15 mouse cellular contexts compared by ENCODE assay signal in the genomic region with DNA sequence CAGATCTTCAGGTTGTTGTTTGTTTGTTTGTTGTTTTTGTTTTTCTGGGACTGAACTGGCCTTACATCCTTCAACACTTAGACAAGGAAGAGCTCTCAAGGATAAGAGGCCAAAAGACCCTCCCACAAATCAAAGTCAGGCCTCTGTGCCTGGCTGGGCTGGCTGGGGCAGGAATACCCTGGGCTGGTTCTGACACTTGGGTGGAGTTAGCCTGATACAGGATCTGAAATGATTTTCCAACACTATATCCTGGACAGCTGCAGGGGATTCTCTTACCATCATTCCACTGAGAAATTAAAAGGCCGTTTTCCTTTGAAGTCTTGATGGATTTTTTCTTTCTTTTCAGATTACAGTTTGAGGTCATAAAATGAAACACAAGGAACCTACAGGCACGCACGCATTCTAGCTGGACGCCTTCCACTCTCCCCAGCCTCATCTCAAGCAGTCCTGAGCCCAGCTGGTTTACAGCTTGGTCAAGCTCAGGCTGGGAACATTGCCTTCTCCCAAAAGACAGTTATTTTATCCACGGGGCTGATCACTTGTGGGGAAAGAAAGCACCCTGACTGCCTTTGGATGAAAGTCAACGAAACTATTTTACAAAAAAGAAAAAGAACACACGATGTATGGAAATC.
A peak's percentile ranks its signal among the peaks of the same experiment; 100 is the strongest.
DNase-seq lines count a peak whose midpoint lies in the region; ATAC-seq and TF ChIP-seq lines count a peak whose summit lies in the region.
"Had no signal": no experiment of that assay in that cellular context is flagged by ENCODE, and none has a peak within 500 bp of the region (broad histone marks: within the 10 kb centered on the region; RNA-seq: fewer than 3 reads in every experiment).

No protein-coding gene starts in this region.

- no peak overlapping the region for H3K4me3 ChIP-seq in kidney, postnatal 0 days (replicated peaks; ENCODE audit: low read depth, low read length)
- no peak overlapping the region for H3K4me3 ChIP-seq in intestine, embryonic 15.5 days (replicated peaks)
- H3K4me3 ChIP-seq in stomach, embryonic 14.5 days (ENCODE audit: low read depth, low read length) = no peak overlapping the region
- H3K4me3 ChIP-seq: forebrain, embryonic 12.5 days; heart, embryonic 12.5 days; hindbrain, embryonic 12.5 days had no signal

- no peaks in the 10 kb centered on the region for H3K4me1 ChIP-seq in kidney, postnatal 0 days (replicated peaks; ENCODE audit: insufficient read depth, low read length)
- peaks cover 7% of the 10 kb centered on the region for H3K4me1 ChIP-seq in intestine, embryonic 15.5 days (replicated peaks)
- H3K4me1 ChIP-seq in stomach, embryonic 14.5 days (ENCODE audit: control insufficient read depth, insufficient read depth, low read length) = peaks cover 10% of the 10 kb centered on the region
- H3K4me1 ChIP-seq: forebrain, embryonic 12.5 days; hindbrain, embryonic 12.5 days had no signal

- 28% methylated on average over 7 of the region's 7 CpGs for WGBS in kidney, postnatal 0 days
- 44% methylated on average over 7 of the region's 7 CpGs for WGBS in intestine, embryonic 15.5 days
- WGBS in stomach, embryonic 14.5 days = 37% methylated on average over 7 of the region's 7 CpGs

- no peak overlapping the region for H3K9ac ChIP-seq in kidney, postnatal 0 days (ENCODE audit: low read depth, low read length)
- H3K9ac ChIP-seq in intestine, embryonic 15.5 days = no peak overlapping the region
- no peak overlapping the region for H3K9ac ChIP-seq in stomach, embryonic 14.5 days (replicated peaks; ENCODE audit: low read depth, low read length)
- H3K9ac ChIP-seq: forebrain, embryonic 12.5 days; heart, embryonic 12.5 days; hindbrain, embryonic 12.5 days had no signal

- H3K27ac ChIP-seq in kidney, postnatal 0 days = no peak overlapping the region
- peak overlapping the region; percentile 6; the same call in 1 of the 2 replicates for H3K27ac ChIP-seq in intestine, embryonic 15.5 days
- H3K27ac ChIP-seq in stomach, embryonic 14.5 days (ENCODE audit: low read length) = peak overlapping the region; percentile 17
- H3K27ac ChIP-seq: forebrain, embryonic 12.5 days; hindbrain, embryonic 12.5 days had no signal

- no peaks in the 10 kb centered on the region for H3K36me3 ChIP-seq in kidney, postnatal 0 days (ENCODE audit: insufficient read depth, low read length)
- H3K36me3 ChIP-seq in intestine, embryonic 15.5 days = no peaks in the 10 kb centered on the region
- H3K36me3 ChIP-seq in stomach, embryonic 14.5 days (ENCODE audit: control insufficient read depth, insufficient read depth, low read length) = no peaks in the 10 kb centered on the region
- H3K36me3 ChIP-seq: forebrain, embryonic 12.5 days; heart, embryonic 12.5 days; hindbrain, embryonic 12.5 days had no signal

- TF ChIP-seq CTCF in kidney, postnatal 0 days (IDR thresholded peaks at IDR 0.05; ENCODE audit: low read depth) = no peak

- H3K4me2 ChIP-seq in kidney, postnatal 0 days (ENCODE audit: low read length) = no peak overlapping the region
- no peak overlapping the region for H3K4me2 ChIP-seq in intestine, embryonic 15.5 days (replicated peaks)
- no peak overlapping the region for H3K4me2 ChIP-seq in stomach, embryonic 14.5 days (replicated peaks; ENCODE audit: low read depth, low read length)
- H3K4me2 ChIP-seq: forebrain, embryonic 12.5 days; heart, embryonic 12.5 days; hindbrain, embryonic 12.5 days; liver, embryonic 11.5 days had no signal

- DNase-seq in gastrocnemius, postnatal 10 days = peak; percentile 25
- no peak for DNase-seq in gastrocnemius, postnatal 4 days (ENCODE audit: low spot score in 2 of 2)
- peak; percentile 42 for DNase-seq in kidney, postnatal 0 days (ENCODE audit: low spot score)
- DNase-seq in kidney, postnatal 36 days = no peak
- DNase-seq in adrenal gland, postnatal 36 days = no peak
- no peak for DNase-seq in spleen, postnatal 14 days (ENCODE audit: low spot score in 2 of 2)
- DNase-seq: kidney, adult 11 months; midbrain, embryonic 14.5 days; right cerebral cortex, adult 18-20 months had no signal

- ATAC-seq in kidney, postnatal 0 days (replicated peaks; ENCODE audit: low FRiP score, low read depth) = no peak
- ATAC-seq in intestine, embryonic 15.5 days = 0 out of 2 replicates have a peak, but pooled peaks have one; percentile 39
- no peak for ATAC-seq in stomach, embryonic 14.5 days (ENCODE audit: insufficient number of reproducible peaks, insufficient read depth, low FRiP score, low read depth)

- H3K9me3 ChIP-seq in kidney, postnatal 0 days (replicated peaks; ENCODE audit: low read length) = no peaks in the 10 kb centered on the region
- no peaks in the 10 kb centered on the region for H3K9me3 ChIP-seq in intestine, embryonic 15.5 days
- no peaks in the 10 kb centered on the region for H3K9me3 ChIP-seq in stomach, embryonic 14.5 days (ENCODE audit: control insufficient read depth, low read depth, low read length)
- H3K9me3 ChIP-seq: forebrain, embryonic 12.5 days; heart, embryonic 12.5 days; hindbrain, embryonic 12.5 days had no signal

- no peaks in the 10 kb centered on the region for H3K27me3 ChIP-seq in kidney, postnatal 0 days (ENCODE audit: insufficient read depth, low read length)
- no peaks in the 10 kb centered on the region for H3K27me3 ChIP-seq in intestine, embryonic 15.5 days (replicated peaks)
- no peaks in the 10 kb centered on the region for H3K27me3 ChIP-seq in stomach, embryonic 14.5 days (ENCODE audit: control insufficient read depth, insufficient read depth, low read length)
- H3K27me3 ChIP-seq: forebrain, embryonic 12.5 days; heart, embryonic 12.5 days; hindbrain, embryonic 12.5 days had no signal

Comparison
In these comparisons a context has a peak if more than half of its experiments do, and no peak if none do; other contexts are left out.
1. DNase-seq: peak in gastrocnemius, postnatal 10 days (single experiment) and kidney, postnatal 0 days (single experiment); none in gastrocnemius, postnatal 4 days (0 of 2), kidney, postnatal 36 days (0 of 2), adrenal gland, postnatal 36 days (0 of 2) and spleen, postnatal 14 days (0 of 2).